Mouse (Mus musculus): ENCODE measurements around the gene Npas2. TPM values are rescaled to one million over a fixed set of nuclear protein-coding genes. Genes with fewer than 3 reads are reported as not detected.

The Npas2 gene
- polyA plus RNA-seq, 1 experiment from 2014 or later, result 0.59 TPM

GRCm38 (mm10) chr1:39300676-39301075 is 107.1 kb downstream of the Npas2 start:
- no peak overlapping the region for H3K9ac ChIP-seq
- no peaks in the 10 kb centered on the region for H3K27me3 ChIP-seq (ENCODE audit: insufficient read depth, low read length)
- H3K9me3 ChIP-seq (ENCODE audit: low read depth, low read length), result no peaks in the 10 kb centered on the region
- no peak overlapping the region for H3K27ac ChIP-seq (ENCODE audit: low read depth)
- no peak overlapping the region for H3K4me3 ChIP-seq (ENCODE audit: low read depth, low read length)
- WGBS, result 83% methylated on average over 6 of the region's 6 CpGs
- H3K36me3 ChIP-seq (ENCODE audit: insufficient read depth), result no peaks in the 10 kb centered on the region
- ATAC-seq (ENCODE audit: insufficient read depth), result no peak
- no peak for DNase-seq
- H3K4me1 ChIP-seq (ENCODE audit: insufficient read depth), result no peaks in the 10 kb centered on the region
- no peak for TF ChIP-seq CTCF (IDR thresholded peaks at IDR 0.05; ENCODE audit: low read depth)
- no peak overlapping the region for H3K4me2 ChIP-seq

GRCm38 (mm10) chr1:39302246-39302645 is 108.7 kb downstream of the Npas2 start:
- no peak overlapping the region for H3K4me2 ChIP-seq
- no peaks in the 10 kb centered on the region for H3K36me3 ChIP-seq (ENCODE audit: insufficient read depth)
- H3K27ac ChIP-seq (ENCODE audit: low read depth), result no peak overlapping the region
- no peak for ATAC-seq (ENCODE audit: insufficient read depth)
- H3K9ac ChIP-seq, result no peak overlapping the region
- no peak for DNase-seq
- H3K4me1 ChIP-seq (ENCODE audit: insufficient read depth), result no peaks in the 10 kb centered on the region
- no peaks in the 10 kb centered on the region for H3K27me3 ChIP-seq (ENCODE audit: insufficient read depth, low read length)
- no peaks in the 10 kb centered on the region for H3K9me3 ChIP-seq (ENCODE audit: low read depth, low read length)
- TF ChIP-seq CTCF (IDR thresholded peaks at IDR 0.05; ENCODE audit: low read depth), result no peak
- 88% methylated on average over 7 of the region's 7 CpGs for WGBS
- H3K4me3 ChIP-seq (ENCODE audit: low read depth, low read length), result no peak overlapping the region

- Histone ChIP-seq H3K27ac (ENCODE audit: low read depth) (no peak overlapping the region), H3K9me3 (ENCODE audit: low read depth, low read length) (no peaks in the 10 kb centered on the region), H3K4me1 (ENCODE audit: insufficient read depth) (no peaks in the 10 kb centered on the region), H3K4me3 (ENCODE audit: low read depth, low read length) (no peak overlapping the region), H3K36me3 (ENCODE audit: insufficient read depth) (no peaks in the 10 kb centered on the region), H3K9ac (no peak overlapping the region), H3K4me2 (no peak overlapping the region), H3K27me3 (ENCODE audit: insufficient read depth, low read length) (no peaks in the 10 kb centered on the region)
- peak; percentile 68; the same call in 1 of the 2 replicates for ATAC-seq (ENCODE audit: insufficient read depth)
- 30% methylated on average over 4 of the region's 4 CpGs for WGBS
- DNase-seq, result peak; percentile 50
- TF ChIP-seq CTCF (IDR thresholded peaks at IDR 0.05; ENCODE audit: low read depth), result 0 out of 2 replicates have a peak, but pooled peaks have one; percentile 8
These were observed 109.6 kb downstream of the Npas2 start for GRCm38 (mm10) chr1:39303054-39303649.

- DNase-seq (no peak), ATAC-seq (ENCODE audit: insufficient read depth) (no peak)
- H3K4me1 ChIP-seq (ENCODE audit: insufficient read depth), result no peaks in the 10 kb centered on the region
- H3K9ac ChIP-seq, result no peak overlapping the region
- no peak overlapping the region for H3K27ac ChIP-seq (ENCODE audit: low read depth)
- no peaks in the 10 kb centered on the region for H3K36me3 ChIP-seq (ENCODE audit: insufficient read depth)
- no peak overlapping the region for H3K4me3 ChIP-seq (ENCODE audit: low read depth, low read length)
- no peak for TF ChIP-seq CTCF (IDR thresholded peaks at IDR 0.05; ENCODE audit: low read depth)
- no peaks in the 10 kb centered on the region for H3K27me3 ChIP-seq (ENCODE audit: insufficient read depth, low read length)
- no peak overlapping the region for H3K4me2 ChIP-seq
- H3K9me3 ChIP-seq (ENCODE audit: low read depth, low read length), result no peaks in the 10 kb centered on the region
These were observed 113.8 kb downstream of the Npas2 start for GRCm38 (mm10) chr1:39307291-39307690.

DNA sequence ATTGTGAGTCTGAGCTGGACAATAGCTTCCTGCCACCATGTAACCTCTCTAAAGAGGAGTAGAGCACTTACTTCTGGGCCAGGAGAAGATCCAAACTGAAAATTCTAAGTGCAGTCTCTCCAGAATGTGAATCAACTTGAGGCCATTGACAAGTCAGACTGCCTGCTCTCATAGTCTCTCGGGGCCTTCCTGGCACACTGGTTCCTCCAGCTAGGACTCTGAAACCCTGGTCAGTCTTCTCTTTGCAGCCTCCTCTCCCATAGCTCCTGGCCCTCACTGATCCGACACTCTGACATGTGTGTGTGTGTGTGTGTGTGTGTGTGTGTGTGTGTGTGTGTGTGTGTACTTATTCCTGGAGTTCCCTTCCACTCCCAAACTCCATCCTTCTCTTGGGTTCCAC is 114.4 kb downstream of the Npas2 start:
- H3K4me1 ChIP-seq (ENCODE audit: insufficient read depth), result no peaks in the 10 kb centered on the region
- no peak overlapping the region for H3K27ac ChIP-seq (ENCODE audit: low read depth)
- H3K4me3 ChIP-seq (ENCODE audit: low read depth, low read length), result no peak overlapping the region
- H3K9me3 ChIP-seq (ENCODE audit: low read depth, low read length), result no peaks in the 10 kb centered on the region
- H3K9ac ChIP-seq, result no peak overlapping the region
- no peak for ATAC-seq (ENCODE audit: insufficient read depth)
- no peak for TF ChIP-seq CTCF (IDR thresholded peaks at IDR 0.05; ENCODE audit: low read depth)
- no peak overlapping the region for H3K4me2 ChIP-seq
- no peaks in the 10 kb centered on the region for H3K36me3 ChIP-seq (ENCODE audit: insufficient read depth)
- 58% methylated on average over 2 of the region's 2 CpGs for WGBS
- no peak for DNase-seq
- no peaks in the 10 kb centered on the region for H3K27me3 ChIP-seq (ENCODE audit: insufficient read depth, low read length)

GRCm38 (mm10) chr1:39309548-39309947 is 116.0 kb downstream of the Npas2 start:
- WGBS, result 77% methylated on average over 7 of the region's 7 CpGs
- DNase-seq (no peak), ATAC-seq (ENCODE audit: insufficient read depth) (no peak)
- no peak for TF ChIP-seq CTCF (IDR thresholded peaks at IDR 0.05; ENCODE audit: low read depth)
- no peak overlapping the region for H3K9ac ChIP-seq
- H3K4me1 ChIP-seq (ENCODE audit: insufficient read depth), result no peaks in the 10 kb centered on the region
- H3K27me3 ChIP-seq (ENCODE audit: insufficient read depth, low read length), result no peaks in the 10 kb centered on the region
- no peak overlapping the region for H3K4me3 ChIP-seq (ENCODE audit: low read depth, low read length)
- H3K36me3 ChIP-seq (ENCODE audit: insufficient read depth), result no peaks in the 10 kb centered on the region
- no peaks in the 10 kb centered on the region for H3K9me3 ChIP-seq (ENCODE audit: low read depth, low read length)
- no peak overlapping the region for H3K27ac ChIP-seq (ENCODE audit: low read depth)
- no peak overlapping the region for H3K4me2 ChIP-seq

GRCm38 (mm10) chr1:39312345-39312967 is 118.9 kb downstream of the Npas2 start:
- H3K4me1 ChIP-seq (ENCODE audit: insufficient read depth), result no peaks in the 10 kb centered on the region

More at GRCm38 (mm10) chr1:39312345-39312967, 118.9 kb downstream of the Npas2 start:
- no peak for TF ChIP-seq CTCF (IDR thresholded peaks at IDR 0.05; ENCODE audit: low read depth)
- Histone ChIP-seq H3K27me3 (ENCODE audit: insufficient read depth, low read length) (no peaks in the 10 kb centered on the region), H3K4me2 (no peak overlapping the region), H3K27ac (ENCODE audit: low read depth) (no peak overlapping the region), H3K9me3 (ENCODE audit: low read depth, low read length) (no peaks in the 10 kb centered on the region), H3K4me3 (ENCODE audit: low read depth, low read length) (no peak overlapping the region), H3K36me3 (ENCODE audit: insufficient read depth) (no peaks in the 10 kb centered on the region), H3K9ac (no peak overlapping the region)
- no peak for ATAC-seq (ENCODE audit: insufficient read depth)
- WGBS, result 84% methylated on average over 25 of the region's 25 CpGs
- DNase-seq, result no peak
